Mouse (Mus musculus): ENCODE data around the gene Tmem240. TPM values are rescaled to one million over a fixed set of nuclear protein-coding genes. Genes with fewer than 3 reads are reported as not detected.
A peak's percentile ranks its signal among the peaks of the same experiment; 100 is the strongest.

Gene Tmem240
- polyA plus RNA-seq, 1 experiment, result 68.5 TPM

GRCm38 (mm10) chr4:155775855-155776254, 41.3 kb downstream of the Tmem240 start:
- no peak overlapping the region for H3K4me3 ChIP-seq (ENCODE audit: insufficient read depth, low read length)
- peak overlapping the region; percentile 52 for H3K27ac ChIP-seq (ENCODE audit: insufficient read depth, low read length)
- H3K4me1 ChIP-seq (ENCODE audit: control insufficient read depth, insufficient read depth, low read length), result peaks cover 9% of the 10 kb centered on the region
- TF ChIP-seq POLR2A (IDR thresholded peaks at IDR 0.05; ENCODE audit: extremely low read depth, insufficient read depth, low read length), result no peak
- no peak for TF ChIP-seq CTCF (IDR thresholded peaks at IDR 0.05; ENCODE audit: extremely low read depth, insufficient read depth, low read length)

GRCm38 (mm10) chr4:155776704-155777335, 42.2 kb downstream of the Tmem240 start:
- no peak overlapping the region for H3K4me3 ChIP-seq (ENCODE audit: insufficient read depth, low read length)
- peak overlapping the region; percentile 82 for H3K27ac ChIP-seq (ENCODE audit: insufficient read depth, low read length)
- TF ChIP-seq CTCF (IDR thresholded peaks at IDR 0.05; ENCODE audit: extremely low read depth, insufficient read depth, low read length) (no peak), POLR2A (IDR thresholded peaks at IDR 0.05; ENCODE audit: extremely low read depth, insufficient read depth, low read length) (no peak)
- H3K4me1 ChIP-seq (ENCODE audit: control insufficient read depth, insufficient read depth, low read length), result peaks cover 9% of the 10 kb centered on the region

GRCm38 (mm10) chr4:155777816-155778215, 43.2 kb downstream of the Tmem240 start:
- Histone ChIP-seq H3K4me1 (ENCODE audit: control insufficient read depth, insufficient read depth, low read length) (peaks cover 9% of the 10 kb centered on the region), H3K27ac (ENCODE audit: insufficient read depth, low read length) (peak overlapping the region; percentile 54), H3K4me3 (ENCODE audit: insufficient read depth, low read length) (no peak overlapping the region)
- no peak for TF ChIP-seq POLR2A (IDR thresholded peaks at IDR 0.05; ENCODE audit: extremely low read depth, insufficient read depth, low read length)
- no peak for TF ChIP-seq CTCF (IDR thresholded peaks at IDR 0.05; ENCODE audit: extremely low read depth, insufficient read depth, low read length)

DNA sequence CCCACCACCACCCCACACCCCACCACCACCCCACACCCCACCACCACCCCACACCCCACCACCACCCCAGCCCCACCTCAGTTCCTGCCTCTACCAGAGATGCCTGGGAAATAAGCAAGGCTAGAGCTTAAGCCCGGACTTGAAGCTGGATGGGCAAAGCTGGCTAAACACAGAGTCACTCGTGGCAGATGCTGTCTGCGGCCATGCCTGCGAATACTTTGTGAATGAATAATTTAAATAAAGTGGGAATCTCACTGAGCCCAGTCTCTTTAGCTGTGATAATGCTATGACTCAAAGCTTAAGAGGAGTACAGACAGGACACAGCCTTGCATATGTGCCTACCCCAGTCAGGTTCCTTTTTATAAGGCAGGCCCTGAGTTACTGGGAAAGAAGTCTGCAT, 44.9 kb downstream of the Tmem240 start:
- TF ChIP-seq CTCF (IDR thresholded peaks at IDR 0.05; ENCODE audit: extremely low read depth, insufficient read depth, low read length), result no peak
- TF ChIP-seq POLR2A (IDR thresholded peaks at IDR 0.05; ENCODE audit: extremely low read depth, insufficient read depth, low read length), result no peak
- Histone ChIP-seq H3K4me3 (ENCODE audit: insufficient read depth, low read length) (no peak overlapping the region), H3K27ac (ENCODE audit: insufficient read depth, low read length) (no peak overlapping the region), H3K4me1 (ENCODE audit: control insufficient read depth, insufficient read depth, low read length) (peaks cover 9% of the 10 kb centered on the region)

DNA sequence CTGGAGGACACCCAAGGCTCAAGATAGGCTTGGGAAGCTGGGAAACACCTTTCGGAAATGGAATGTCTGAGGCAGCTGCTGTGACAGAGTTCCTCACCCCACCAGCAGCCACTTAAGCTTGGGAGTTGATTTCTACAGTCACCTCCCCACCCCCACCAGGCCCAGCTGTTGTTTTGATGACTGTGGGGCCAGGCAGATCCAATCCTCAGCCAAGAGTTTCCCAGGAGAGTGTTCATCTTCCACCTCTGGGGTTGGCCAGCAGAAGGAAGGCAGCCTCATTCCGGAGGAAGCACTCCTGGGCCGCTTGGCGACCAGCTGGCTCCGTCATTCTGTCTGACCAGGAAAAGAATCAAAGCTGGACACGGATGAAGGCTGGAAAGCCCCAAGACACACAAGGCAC, 46.3 kb downstream of the Tmem240 start:
- TF ChIP-seq POLR2A (IDR thresholded peaks at IDR 0.05; ENCODE audit: extremely low read depth, insufficient read depth, low read length), result no peak
- no peak for TF ChIP-seq CTCF (IDR thresholded peaks at IDR 0.05; ENCODE audit: extremely low read depth, insufficient read depth, low read length)
- 0 out of 2 replicates have a peak overlapping the region, but pooled peaks have one; percentile 22 for H3K27ac ChIP-seq (ENCODE audit: insufficient read depth, low read length)
- peaks cover 5% of the 10 kb centered on the region for H3K4me1 ChIP-seq (ENCODE audit: control insufficient read depth, insufficient read depth, low read length)
- no peak overlapping the region; the same call in 1 of the 2 replicates for H3K4me3 ChIP-seq (ENCODE audit: insufficient read depth, low read length)

DNA sequence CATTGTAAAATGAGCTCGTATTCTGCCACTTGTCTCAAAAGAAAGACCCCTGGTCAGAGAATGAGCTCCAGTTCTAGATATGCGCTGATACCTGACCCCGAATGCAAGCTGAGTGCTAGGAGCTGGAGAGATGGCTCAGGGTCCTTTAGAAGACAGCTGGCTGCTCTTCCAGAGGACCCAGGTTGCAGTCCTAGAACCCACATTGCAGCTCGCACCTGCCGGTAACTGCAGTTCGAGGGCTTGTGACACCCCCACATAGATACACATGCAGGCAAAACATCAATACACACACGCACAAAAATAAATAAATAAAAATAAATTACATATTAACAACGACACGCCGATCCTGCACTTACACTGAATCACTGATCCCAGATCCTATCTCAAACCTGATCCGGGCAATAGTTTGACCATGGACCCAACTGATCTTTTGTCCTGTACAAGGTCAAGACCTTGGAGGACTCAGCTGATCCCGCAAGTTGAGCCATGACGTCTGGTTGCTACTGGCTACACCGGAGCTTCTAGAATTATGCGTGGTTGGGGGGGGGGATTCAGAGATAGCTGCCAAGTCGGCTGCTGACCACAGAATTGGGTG, 49.0 kb downstream of the Tmem240 start:
- TF ChIP-seq CTCF (IDR thresholded peaks at IDR 0.05; ENCODE audit: extremely low read depth, insufficient read depth, low read length) (no peak), POLR2A (IDR thresholded peaks at IDR 0.05; ENCODE audit: extremely low read depth, insufficient read depth, low read length) (no peak)
- H3K4me1 ChIP-seq (ENCODE audit: control insufficient read depth, insufficient read depth, low read length), result no peaks in the 10 kb centered on the region
- H3K4me3 ChIP-seq (ENCODE audit: insufficient read depth, low read length), result peak overlapping the region; percentile 57
- peak overlapping the region; percentile 82 for H3K27ac ChIP-seq (ENCODE audit: insufficient read depth, low read length)

DNA sequence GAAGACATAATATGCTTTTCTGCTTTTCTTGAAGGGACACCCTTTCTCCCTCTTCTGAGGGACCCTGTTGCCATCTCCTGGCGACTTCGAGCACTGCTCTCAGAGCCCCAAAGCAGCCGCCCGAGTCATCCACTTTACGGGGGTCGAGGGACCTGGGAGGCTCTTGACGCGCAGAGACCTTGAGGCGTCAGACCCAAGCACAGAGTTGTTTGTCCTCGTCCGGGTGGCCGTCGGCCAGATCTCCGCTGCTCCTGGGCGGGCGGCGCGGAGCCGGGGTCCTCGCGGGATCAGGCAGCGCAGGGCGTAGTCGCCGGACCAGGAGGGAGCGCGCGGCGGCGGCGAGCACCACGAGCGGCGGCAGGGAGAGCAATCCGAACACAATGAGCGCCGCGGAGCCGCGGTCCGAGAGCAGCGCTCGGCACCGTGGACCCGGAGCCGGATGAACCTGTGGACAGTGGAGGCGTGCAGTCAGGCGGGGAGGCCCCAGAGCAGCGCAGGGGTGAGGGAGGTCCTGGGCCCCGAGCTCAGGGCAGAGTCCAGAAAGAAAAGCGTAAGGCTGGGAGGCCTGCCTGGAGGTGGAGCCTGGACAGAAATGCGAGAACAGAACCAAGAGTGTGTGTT, 49.6 kb downstream of the Tmem240 start:
- peak overlapping the region; percentile 82 for H3K27ac ChIP-seq (ENCODE audit: insufficient read depth, low read length)
- no peaks in the 10 kb centered on the region for H3K4me1 ChIP-seq (ENCODE audit: control insufficient read depth, insufficient read depth, low read length)
- peak overlapping the region; percentile 57 for H3K4me3 ChIP-seq (ENCODE audit: insufficient read depth, low read length)
- TF ChIP-seq POLR2A (IDR thresholded peaks at IDR 0.05; ENCODE audit: extremely low read depth, insufficient read depth, low read length) (0 out of 2 replicates have a peak, but pooled peaks have one; percentile 14), CTCF (IDR thresholded peaks at IDR 0.05; ENCODE audit: extremely low read depth, insufficient read depth, low read length) (peak; percentile 68)

- Histone ChIP-seq H3K4me1 (ENCODE audit: control insufficient read depth, insufficient read depth, low read length) (no peaks in the 10 kb centered on the region), H3K4me3 (ENCODE audit: insufficient read depth, low read length) (peak overlapping the region; percentile 12), H3K27ac (ENCODE audit: insufficient read depth, low read length) (peak overlapping the region; percentile 95)
- TF ChIP-seq POLR2A (IDR thresholded peaks at IDR 0.05; ENCODE audit: extremely low read depth, insufficient read depth, low read length), result no peak
These were observed 50.6 kb downstream of the Tmem240 start for GRCm38 (mm10) chr4:155785246-155785645.

GRCm38 (mm10) chr4:155785819-155786218, 51.2 kb downstream of the Tmem240 start, which contains the start of gene Tmem88b:
TSS of gene Tmem88b (minus strand) at chr4:155785874.
- peak within 1 kb of the TSS; percentile 95 for H3K27ac ChIP-seq (ENCODE audit: insufficient read depth, low read length)

More at GRCm38 (mm10) chr4:155785819-155786218, 51.2 kb downstream of the Tmem240 start, which contains the start of gene Tmem88b:
- TF ChIP-seq CTCF (IDR thresholded peaks at IDR 0.05; ENCODE audit: extremely low read depth, insufficient read depth, low read length) (no peak), POLR2A (IDR thresholded peaks at IDR 0.05; ENCODE audit: extremely low read depth, insufficient read depth, low read length) (peak; percentile 42; the same call in 1 of the 2 replicates)
- peak within 1 kb of the TSS; percentile 57 for H3K4me3 ChIP-seq (ENCODE audit: insufficient read depth, low read length)
- H3K4me1 ChIP-seq (ENCODE audit: control insufficient read depth, insufficient read depth, low read length), result no peaks in the 10 kb centered on the region
